Mouse (Mus musculus) retina, embryonic 14.5 days (tissue): ENCODE data around the gene Asb4.
A peak's percentile ranks its signal among the peaks of the same experiment; 100 is the strongest.

Experiments used
- DNase-seq: peaks from one replicate; pipeline ENCODE4 v3.0.0-alpha.2; 2015; ENCODE audit warnings: low spot score

Asb4 gene

GRCm38 (mm10) chr6:5390952-5391351, 7.8 kb downstream of the Asb4 start:
- no peak for DNase-seq

GRCm38 (mm10) chr6:5394971-5395370, 11.8 kb downstream of the Asb4 start:
- DNase-seq, result no peak

- no peak for DNase-seq
These were observed 13.6 kb downstream of the Asb4 start for GRCm38 (mm10) chr6:5396797-5397196.

GRCm38 (mm10) chr6:5401394-5401793, 18.2 kb downstream of the Asb4 start:
- peak; percentile 89 for DNase-seq

GRCm38 (mm10) chr6:5403095-5403815, 20.1 kb downstream of the Asb4 start:
- DNase-seq, result no peak

GRCm38 (mm10) chr6:5404016-5404415, 20.8 kb downstream of the Asb4 start:
- DNase-seq, result no peak

- DNase-seq, result peak; percentile 76
These were observed 25.4 kb downstream of the Asb4 start for GRCm38 (mm10) chr6:5408451-5409177.

GRCm38 (mm10) chr6:5409676-5410075, 26.5 kb downstream of the Asb4 start:
- no peak for DNase-seq

- DNase-seq, result peak; percentile 84
These were observed 27.7 kb downstream of the Asb4 start for GRCm38 (mm10) chr6:5410697-5411391.

- DNase-seq, result no peak
These were observed 30.1 kb downstream of the Asb4 start for GRCm38 (mm10) chr6:5413282-5413681.

- DNase-seq, result no peak
These were observed 38.3 kb downstream of the Asb4 start for GRCm38 (mm10) chr6:5421442-5421841.

GRCm38 (mm10) chr6:5422386-5422785, 39.2 kb downstream of the Asb4 start:
- DNase-seq, result no peak

- DNase-seq, result no peak
These were observed 40.4 kb downstream of the Asb4 start for GRCm38 (mm10) chr6:5423594-5423993.

- no peak for DNase-seq
These were observed 43.8 kb downstream of the Asb4 start for GRCm38 (mm10) chr6:5427033-5427432.

GRCm38 (mm10) chr6:5429562-5429961, 46.4 kb downstream of the Asb4 start:
- DNase-seq, result no peak

GRCm38 (mm10) chr6:5429982-5430550, 46.9 kb downstream of the Asb4 start:
- DNase-seq, result no peak

- DNase-seq, result no peak
These were observed 50.7 kb downstream of the Asb4 start for GRCm38 (mm10) chr6:5433887-5434286.

GRCm38 (mm10) chr6:5437757-5438156, 54.6 kb downstream of the Asb4 start:
- DNase-seq, result peak; percentile 33

- DNase-seq, result no peak
These were observed 58.0 kb downstream of the Asb4 start for GRCm38 (mm10) chr6:5441221-5441620.

GRCm38 (mm10) chr6:5442316-5443085, 59.3 kb downstream of the Asb4 start:
- peak; percentile 38 for DNase-seq

GRCm38 (mm10) chr6:5443104-5443863, 60.1 kb downstream of the Asb4 start:
- no peak for DNase-seq
